Mouse (Mus musculus): ENCODE results near the gene Krt75.

Gene Krt75

GRCm38 (mm10) chr15:101573796-101574345 is at the start of gene Krt75:
Gene Krt75 (minus strand): TSS chr15:101573904.
- DNase-seq (ENCODE audit: low spot score): no peak

GRCm38 (mm10) chr15:101599123-101599522 is 25.4 kb upstream of the Krt75 start:
- DNase-seq (ENCODE audit: low spot score): no peak

GRCm38 (mm10) chr15:101588216-101588615 is 14.5 kb upstream of the Krt75 start:
- no peak for DNase-seq (ENCODE audit: low spot score)

GRCm38 (mm10) chr15:101584456-101584855 is 10.8 kb upstream of the Krt75 start:
- no peak for DNase-seq (ENCODE audit: low spot score)

GRCm38 (mm10) chr15:101583211-101583965 is 9.7 kb upstream of the Krt75 start:
- DNase-seq (ENCODE audit: low spot score): no peak

GRCm38 (mm10) chr15:101581701-101582100 is 8.0 kb upstream of the Krt75 start:
- no peak for DNase-seq (ENCODE audit: low spot score)

- DNase-seq (ENCODE audit: low spot score): no peak
Observed at GRCm38 (mm10) chr15:101575506-101575905, 1.8 kb upstream of the Krt75 start.

- peak; percentile 21 for DNase-seq (ENCODE audit: low spot score)
Observed at GRCm38 (mm10) chr15:101567780-101568179, 5.9 kb downstream of the Krt75 start.

GRCm38 (mm10) chr15:101562850-101563249 is 10.9 kb downstream of the Krt75 start, which contains the start of gene Krt90:
Gene Krt90 (minus strand): TSS chr15:101562950.
- DNase-seq (ENCODE audit: low spot score): no peak

GRCm38 (mm10) chr15:101558034-101558646 is 15.6 kb downstream of the Krt75 start:
- DNase-seq (ENCODE audit: low spot score): peak; percentile 66

- DNase-seq (ENCODE audit: low spot score): peak; percentile 80
Observed at GRCm38 (mm10) chr15:101553169-101553568, 20.5 kb downstream of the Krt75 start.

GRCm38 (mm10) chr15:101552188-101552587 is 21.5 kb downstream of the Krt75 start:
- DNase-seq (ENCODE audit: low spot score): no peak

GRCm38 (mm10) chr15:101550567-101550966 is 23.1 kb downstream of the Krt75 start, which contains the start of gene Krt82:
Gene Krt82 (minus strand): TSS chr15:101550667.
- DNase-seq (ENCODE audit: low spot score): no peak

- no peak for DNase-seq (ENCODE audit: low spot score)
Observed at GRCm38 (mm10) chr15:101544478-101544877, 29.2 kb downstream of the Krt75 start.

GRCm38 (mm10) chr15:101542543-101542942 is 31.2 kb downstream of the Krt75 start:
- no peak for DNase-seq (ENCODE audit: low spot score)

GRCm38 (mm10) chr15:101538580-101538900 is 35.2 kb downstream of the Krt75 start:
- no peak for DNase-seq (ENCODE audit: low spot score)

GRCm38 (mm10) chr15:101537864-101538579 is 35.7 kb downstream of the Krt75 start:
- peak; percentile 17 for DNase-seq (ENCODE audit: low spot score)

GRCm38 (mm10) chr15:101536054-101536850 is 37.5 kb downstream of the Krt75 start:
- DNase-seq (ENCODE audit: low spot score): no peak

GRCm38 (mm10) chr15:101532720-101533119 is 41.0 kb downstream of the Krt75 start, which contains the start of gene Krt84:
Gene Krt84 (minus strand): TSS chr15:101532820.
- DNase-seq (ENCODE audit: low spot score): no peak

- DNase-seq (ENCODE audit: low spot score): no peak
Observed at GRCm38 (mm10) chr15:101522556-101523232, 51.0 kb downstream of the Krt75 start.

GRCm38 (mm10) chr15:101519792-101520191 is 53.9 kb downstream of the Krt75 start:
- peak; percentile 89 for DNase-seq (ENCODE audit: low spot score)

Data from embryo, embryonic 10 days (tissue).